Mouse (Mus musculus): ENCODE measurements around the gene Slc25a13. TPM values are rescaled to one million over a fixed set of nuclear protein-coding genes. Genes with fewer than 3 reads are reported as not detected.
"Not testable (repeated sequence)": the region's sequence is repeated elsewhere in the genome, so short reads cannot be mapped to it uniquely, and the experiment has no call there.

Slc25a13 gene
- polyA plus RNA-seq, 1 experiment from 2014 or later: 43.6 TPM

DNA sequence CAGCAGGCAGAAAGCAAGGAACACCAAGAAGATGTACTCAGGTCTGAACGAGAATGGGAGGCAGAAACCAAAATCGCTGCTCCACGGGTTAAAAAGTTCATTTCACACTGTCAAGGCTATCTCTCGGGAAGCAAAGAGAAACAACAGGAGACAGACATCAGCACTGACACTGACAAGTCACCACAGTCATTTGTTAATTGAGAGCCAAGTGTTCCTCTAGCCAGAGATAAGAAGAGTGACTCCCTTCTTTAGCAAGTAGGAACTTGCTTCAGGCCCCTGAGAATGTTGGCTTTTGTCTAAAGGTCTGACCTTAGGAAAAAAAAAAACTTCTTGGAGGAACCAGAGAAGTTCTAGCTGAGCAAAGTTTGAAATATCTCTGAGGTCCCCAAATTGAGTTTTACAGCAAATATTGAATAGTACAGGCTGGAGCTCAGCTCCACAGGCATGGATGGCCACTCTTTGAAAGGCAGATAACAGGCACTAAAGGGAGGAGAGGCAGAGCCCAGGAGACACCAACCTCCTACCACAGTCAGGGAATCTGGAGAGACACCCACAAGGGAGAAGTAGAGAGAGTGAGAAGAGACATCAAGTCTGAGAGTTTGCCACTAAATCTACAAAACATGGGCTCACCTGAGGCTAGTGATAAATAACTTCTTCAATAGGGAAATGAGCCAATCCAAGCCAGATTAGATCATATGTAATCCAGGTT, 8.5 kb downstream of the Slc25a13 start:
- no peak overlapping the region for H3K9ac ChIP-seq (ENCODE audit: low read depth, low read length)
- no peaks in the 10 kb centered on the region for H3K4me1 ChIP-seq (ENCODE audit: control insufficient read depth, insufficient read depth, low read length)
- no peak overlapping the region for H3K27ac ChIP-seq (ENCODE audit: low read depth, low read length)
- no peaks in the 10 kb centered on the region for H3K36me3 ChIP-seq (ENCODE audit: control insufficient read depth, insufficient read depth, low read length)
- no peak for ATAC-seq (ENCODE audit: low FRiP score, low TSS enrichment)
- H3K27me3 ChIP-seq (ENCODE audit: control insufficient read depth, insufficient read depth, low read length): no peaks in the 10 kb centered on the region
- no peak overlapping the region for H3K4me3 ChIP-seq (ENCODE audit: low read length)
- 46% methylated on average over 4 of the region's 4 CpGs for WGBS
- H3K4me2 ChIP-seq (replicated peaks; ENCODE audit: low read depth, low read length): no peak overlapping the region
- H3K9me3 ChIP-seq (ENCODE audit: control insufficient read depth, low read length): no peaks in the 10 kb centered on the region

DNA sequence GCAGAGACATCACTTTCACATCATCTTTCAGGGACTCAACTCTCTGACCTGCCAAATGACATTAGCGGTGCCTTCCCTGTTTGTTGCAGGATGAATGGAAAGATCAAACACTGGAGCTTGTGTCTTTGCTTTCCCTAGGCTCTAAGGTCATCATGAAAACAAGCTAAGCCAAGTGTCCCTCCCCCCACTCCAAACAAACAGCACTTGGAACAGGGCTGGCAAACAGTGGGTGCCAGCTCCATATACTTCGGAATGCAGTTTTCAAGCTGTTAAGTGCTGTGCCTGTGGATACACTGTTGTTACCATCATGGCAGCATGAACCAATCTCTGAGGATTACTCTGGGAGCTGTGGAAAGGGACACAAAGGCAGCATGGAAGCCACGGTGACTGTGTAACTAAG, 9.1 kb downstream of the Slc25a13 start:
- no peak overlapping the region for H3K9ac ChIP-seq (ENCODE audit: low read depth, low read length)
- no peak overlapping the region for H3K27ac ChIP-seq (ENCODE audit: low read depth, low read length)
- no peak overlapping the region for H3K4me3 ChIP-seq (ENCODE audit: low read length)
- no peaks in the 10 kb centered on the region for H3K9me3 ChIP-seq (ENCODE audit: control insufficient read depth, low read length)
- no peaks in the 10 kb centered on the region for H3K27me3 ChIP-seq (ENCODE audit: control insufficient read depth, insufficient read depth, low read length)
- ATAC-seq (ENCODE audit: low FRiP score, low TSS enrichment): no peak
- H3K4me2 ChIP-seq (replicated peaks; ENCODE audit: low read depth, low read length): no peak overlapping the region
- WGBS: 72% methylated on average over 3 of the region's 3 CpGs
- H3K4me1 ChIP-seq (ENCODE audit: control insufficient read depth, insufficient read depth, low read length): no peaks in the 10 kb centered on the region
- H3K36me3 ChIP-seq (ENCODE audit: control insufficient read depth, insufficient read depth, low read length): no peaks in the 10 kb centered on the region

DNA sequence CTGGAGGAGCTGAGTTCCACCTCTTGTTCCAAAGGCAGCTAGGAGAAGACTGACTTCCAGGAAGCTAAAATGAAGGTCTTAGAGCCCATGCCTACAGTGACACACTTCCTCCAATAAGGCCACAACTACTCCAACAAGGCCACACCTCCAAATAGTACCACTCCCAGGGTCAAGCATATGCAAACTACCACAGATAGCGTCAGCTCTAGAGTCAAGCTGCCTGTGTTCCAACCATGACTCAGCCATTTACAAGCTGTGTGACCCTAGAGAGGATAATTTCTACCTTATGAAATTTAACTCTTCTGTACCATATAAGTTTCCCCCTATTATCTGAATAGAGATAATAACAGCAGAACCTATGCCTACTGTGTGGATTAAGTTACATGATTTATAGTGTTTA, 9.6 kb downstream of the Slc25a13 start:
- Histone ChIP-seq H3K36me3 (ENCODE audit: control insufficient read depth, insufficient read depth, low read length) (no peaks in the 10 kb centered on the region), H3K27me3 (ENCODE audit: control insufficient read depth, insufficient read depth, low read length) (no peaks in the 10 kb centered on the region), H3K4me2 (replicated peaks; ENCODE audit: low read depth, low read length) (no peak overlapping the region), H3K4me1 (ENCODE audit: control insufficient read depth, insufficient read depth, low read length) (no peaks in the 10 kb centered on the region), H3K9me3 (ENCODE audit: control insufficient read depth, low read length) (no peaks in the 10 kb centered on the region), H3K4me3 (ENCODE audit: low read length) (no peak overlapping the region), H3K27ac (ENCODE audit: low read depth, low read length) (no peak overlapping the region), H3K9ac (ENCODE audit: low read depth, low read length) (no peak overlapping the region)
- WGBS: 82% methylated on average over 1 of the region's 1 CpGs
- no peak for ATAC-seq (ENCODE audit: low FRiP score, low TSS enrichment)

DNA sequence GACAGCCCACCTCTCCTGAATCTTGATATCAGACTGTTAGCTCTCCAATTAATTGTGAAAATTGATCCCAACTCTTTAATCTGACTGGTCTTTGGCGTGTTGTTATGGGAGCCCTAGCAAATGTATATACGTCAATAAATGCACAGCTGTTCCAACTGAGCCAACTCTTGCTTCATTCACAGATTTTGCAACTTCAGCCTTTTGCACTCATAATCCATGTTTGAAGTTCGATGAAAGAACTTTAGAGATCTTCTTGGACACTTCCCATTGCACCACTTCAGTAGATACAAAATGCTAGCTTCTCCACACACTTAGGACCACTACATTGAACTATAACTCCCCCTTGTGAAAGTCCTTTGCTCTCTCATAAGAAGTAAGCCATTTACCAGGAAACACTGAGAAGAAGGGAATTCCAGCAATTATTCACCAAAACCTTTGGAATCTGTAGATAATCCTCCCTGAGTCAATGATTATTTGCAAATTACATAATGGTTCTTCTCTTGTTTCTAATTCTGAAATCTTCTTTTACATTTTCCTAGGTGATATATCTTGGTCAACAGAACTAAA, 11.3 kb downstream of the Slc25a13 start:
- ATAC-seq (ENCODE audit: low FRiP score, low TSS enrichment): no peak
- no peaks in the 10 kb centered on the region for H3K36me3 ChIP-seq (ENCODE audit: control insufficient read depth, insufficient read depth, low read length)
- no peaks in the 10 kb centered on the region for H3K4me1 ChIP-seq (ENCODE audit: control insufficient read depth, insufficient read depth, low read length)
- no peak overlapping the region for H3K4me3 ChIP-seq (ENCODE audit: low read length)
- H3K9ac ChIP-seq (ENCODE audit: low read depth, low read length): no peak overlapping the region
- WGBS: 91% methylated on average over 3 of the region's 3 CpGs
- H3K4me2 ChIP-seq (replicated peaks; ENCODE audit: low read depth, low read length): no peak overlapping the region
- no peaks in the 10 kb centered on the region for H3K9me3 ChIP-seq (ENCODE audit: control insufficient read depth, low read length)
- H3K27me3 ChIP-seq (ENCODE audit: control insufficient read depth, insufficient read depth, low read length): no peaks in the 10 kb centered on the region
- no peak overlapping the region for H3K27ac ChIP-seq (ENCODE audit: low read depth, low read length)

DNA sequence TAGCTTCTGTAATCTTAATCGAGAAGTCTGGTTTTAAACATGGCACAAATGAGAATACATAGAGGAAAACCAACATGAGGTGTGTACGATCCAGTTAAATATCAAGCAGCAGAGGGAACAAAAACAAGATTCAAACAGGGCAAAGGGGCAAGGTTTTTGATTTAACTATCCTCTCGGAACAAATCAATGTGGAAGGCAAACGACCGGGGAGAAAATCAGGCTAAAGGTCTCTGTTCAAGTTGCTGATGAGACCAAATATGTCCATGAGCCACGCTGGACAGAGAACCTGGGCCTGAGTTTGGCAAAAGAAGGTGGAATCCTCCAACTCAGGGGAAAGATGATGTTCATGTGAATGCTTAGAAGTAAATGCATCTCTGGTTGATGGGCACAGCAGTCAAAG, 14.5 kb downstream of the Slc25a13 start:
- Histone ChIP-seq H3K27me3 (ENCODE audit: control insufficient read depth, insufficient read depth, low read length) (no peaks in the 10 kb centered on the region), H3K9me3 (ENCODE audit: control insufficient read depth, low read length) (no peaks in the 10 kb centered on the region), H3K4me2 (replicated peaks; ENCODE audit: low read depth, low read length) (no peak overlapping the region), H3K4me3 (ENCODE audit: low read length) (no peak overlapping the region), H3K27ac (ENCODE audit: low read depth, low read length) (no peak overlapping the region), H3K9ac (ENCODE audit: low read depth, low read length) (no peak overlapping the region), H3K36me3 (ENCODE audit: control insufficient read depth, insufficient read depth, low read length) (no peaks in the 10 kb centered on the region), H3K4me1 (ENCODE audit: control insufficient read depth, insufficient read depth, low read length) (no peaks in the 10 kb centered on the region)
- 88% methylated on average over 6 of the region's 6 CpGs for WGBS
- ATAC-seq (ENCODE audit: low FRiP score, low TSS enrichment): no peak

DNA sequence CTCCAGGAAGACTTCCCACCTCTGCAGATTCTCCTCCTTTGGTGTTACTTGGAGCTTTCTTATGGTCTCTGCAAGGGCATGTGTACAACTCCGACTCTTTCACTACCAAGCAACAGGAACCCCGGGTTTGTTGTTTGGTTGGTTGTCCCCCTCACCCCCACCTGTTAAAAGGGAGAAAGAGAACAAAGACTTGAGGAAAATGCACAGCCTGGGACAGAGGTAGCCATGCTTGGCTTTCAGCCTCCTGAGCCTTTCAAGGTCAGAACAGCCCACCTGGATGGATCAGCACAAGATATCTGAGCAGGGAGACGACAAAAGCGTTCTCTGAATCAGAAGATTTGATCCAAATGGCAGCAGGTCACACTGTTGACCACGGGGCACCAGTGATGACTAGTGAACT, 15.0 kb downstream of the Slc25a13 start:
- Histone ChIP-seq H3K9me3 (ENCODE audit: control insufficient read depth, low read length) (no peaks in the 10 kb centered on the region), H3K27me3 (ENCODE audit: control insufficient read depth, insufficient read depth, low read length) (no peaks in the 10 kb centered on the region), H3K36me3 (ENCODE audit: control insufficient read depth, insufficient read depth, low read length) (no peaks in the 10 kb centered on the region), H3K4me2 (replicated peaks; ENCODE audit: low read depth, low read length) (no peak overlapping the region), H3K27ac (ENCODE audit: low read depth, low read length) (no peak overlapping the region), H3K4me3 (ENCODE audit: low read length) (no peak overlapping the region), H3K4me1 (ENCODE audit: control insufficient read depth, insufficient read depth, low read length) (no peaks in the 10 kb centered on the region), H3K9ac (ENCODE audit: low read depth, low read length) (no peak overlapping the region)
- WGBS: 76% methylated on average over 5 of the region's 5 CpGs
- no peak for ATAC-seq (ENCODE audit: low FRiP score, low TSS enrichment)

DNA sequence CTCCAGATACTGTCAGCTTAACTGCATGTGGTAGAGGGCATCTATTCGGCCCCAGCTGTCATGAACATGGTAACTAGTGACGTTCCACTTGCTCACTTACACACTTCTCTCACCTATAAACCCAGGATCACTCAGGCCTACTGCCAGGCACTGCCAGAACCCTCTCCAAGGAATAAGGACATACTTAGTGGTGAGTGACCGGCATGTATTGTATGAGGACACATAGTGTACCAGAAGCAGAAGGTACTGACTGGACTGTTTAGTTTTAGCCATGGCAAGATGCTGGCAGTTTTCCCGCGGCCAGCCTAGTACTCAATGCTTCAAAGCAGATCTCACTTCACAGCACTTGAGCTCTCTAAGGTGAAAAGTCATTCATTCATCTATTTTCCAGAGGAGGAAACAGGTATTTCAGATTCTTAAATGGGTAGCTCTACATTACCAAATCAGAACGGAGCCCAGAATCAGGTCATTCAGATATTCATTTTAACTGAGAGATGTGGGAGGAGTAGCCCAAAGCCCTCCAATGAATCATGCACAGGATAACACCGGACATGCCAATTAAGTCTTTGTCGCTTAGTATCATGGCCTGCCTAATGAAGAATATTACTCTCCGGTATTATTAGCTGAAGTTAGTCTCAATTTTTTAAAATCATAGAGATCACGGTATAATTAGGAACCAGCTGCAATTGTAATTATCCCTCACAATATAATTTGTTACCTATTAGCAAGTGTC, 17.7 kb downstream of the Slc25a13 start:
- no peak overlapping the region for H3K4me2 ChIP-seq (replicated peaks; ENCODE audit: low read depth, low read length)
- no peaks in the 10 kb centered on the region for H3K27me3 ChIP-seq (ENCODE audit: control insufficient read depth, insufficient read depth, low read length)
- H3K9ac ChIP-seq (ENCODE audit: low read depth, low read length): no peak overlapping the region
- 88% methylated on average over 10 of the region's 10 CpGs for WGBS
- H3K9me3 ChIP-seq (ENCODE audit: control insufficient read depth, low read length): no peaks in the 10 kb centered on the region
- H3K4me1 ChIP-seq (ENCODE audit: control insufficient read depth, insufficient read depth, low read length): no peaks in the 10 kb centered on the region
- ATAC-seq (ENCODE audit: low FRiP score, low TSS enrichment): no peak
- H3K36me3 ChIP-seq (ENCODE audit: control insufficient read depth, insufficient read depth, low read length): no peaks in the 10 kb centered on the region
- H3K4me3 ChIP-seq (ENCODE audit: low read length): no peak overlapping the region
- no peak overlapping the region for H3K27ac ChIP-seq (ENCODE audit: low read depth, low read length)

DNA sequence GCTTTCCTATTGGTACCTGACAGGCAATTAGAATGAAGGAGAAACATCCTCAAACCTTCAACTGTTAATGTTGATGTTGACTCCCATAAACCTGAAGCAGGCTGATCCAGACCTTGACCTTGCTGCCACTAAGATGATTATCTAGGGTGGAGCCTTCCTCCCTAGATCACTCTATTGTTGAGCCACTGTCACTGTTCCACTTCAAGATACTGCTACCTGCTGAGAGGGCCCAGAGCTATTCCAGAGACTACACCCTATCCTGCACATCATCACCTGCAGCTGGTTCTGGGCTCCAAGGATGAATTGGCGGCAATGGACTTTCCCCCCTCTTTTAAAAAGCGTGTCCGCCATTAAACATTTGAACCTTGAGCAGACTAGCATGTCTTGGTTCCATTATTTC, 18.9 kb downstream of the Slc25a13 start:
- not testable (repeated sequence) for ATAC-seq (ENCODE audit: low FRiP score, low TSS enrichment); H3K27ac ChIP-seq (ENCODE audit: low read depth, low read length); H3K27me3 ChIP-seq (ENCODE audit: control insufficient read depth, insufficient read depth, low read length); H3K4me1 ChIP-seq (ENCODE audit: control insufficient read depth, insufficient read depth, low read length); H3K9me3 ChIP-seq (ENCODE audit: control insufficient read depth, low read length); H3K4me3 ChIP-seq (ENCODE audit: low read length); H3K36me3 ChIP-seq (ENCODE audit: control insufficient read depth, insufficient read depth, low read length); H3K9ac ChIP-seq (ENCODE audit: low read depth, low read length); H3K4me2 ChIP-seq (replicated peaks; ENCODE audit: low read depth, low read length)
- WGBS: 100% methylated on average over 3 of the region's 3 CpGs

DNA sequence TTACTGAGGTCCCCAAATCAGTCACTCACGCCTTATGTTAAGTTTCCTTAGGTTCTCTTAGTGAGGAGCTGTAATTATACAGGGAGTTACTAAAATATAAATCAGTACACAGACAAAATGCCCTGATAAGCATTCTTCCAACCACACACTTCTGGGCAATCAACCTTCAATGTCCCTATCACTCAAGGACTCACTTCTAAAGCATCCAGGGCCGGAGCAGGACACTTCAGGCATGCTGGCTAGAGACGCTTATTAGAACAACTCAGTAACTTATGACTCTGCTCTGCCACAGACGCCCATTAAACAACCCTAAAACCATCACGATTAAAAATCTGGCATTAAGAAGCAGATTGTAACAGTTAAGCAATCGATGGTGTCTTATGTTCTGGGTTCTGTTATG, 19.6 kb downstream of the Slc25a13 start:
- H3K27ac ChIP-seq (ENCODE audit: low read depth, low read length): no peak overlapping the region
- H3K4me2 ChIP-seq (replicated peaks; ENCODE audit: low read depth, low read length): no peak overlapping the region
- no peaks in the 10 kb centered on the region for H3K9me3 ChIP-seq (ENCODE audit: control insufficient read depth, low read length)
- H3K27me3 ChIP-seq (ENCODE audit: control insufficient read depth, insufficient read depth, low read length): no peaks in the 10 kb centered on the region
- no peaks in the 10 kb centered on the region for H3K36me3 ChIP-seq (ENCODE audit: control insufficient read depth, insufficient read depth, low read length)
- H3K4me1 ChIP-seq (ENCODE audit: control insufficient read depth, insufficient read depth, low read length): no peaks in the 10 kb centered on the region
- no peak overlapping the region for H3K9ac ChIP-seq (ENCODE audit: low read depth, low read length)
- WGBS: 75% methylated on average over 6 of the region's 6 CpGs
- no peak for ATAC-seq (ENCODE audit: low FRiP score, low TSS enrichment)
- H3K4me3 ChIP-seq (ENCODE audit: low read length): no peak overlapping the region

Data from kidney, embryonic 14.5 days (tissue).